7 mouse cellular contexts compared by ENCODE assay signal in the genomic region with DNA sequence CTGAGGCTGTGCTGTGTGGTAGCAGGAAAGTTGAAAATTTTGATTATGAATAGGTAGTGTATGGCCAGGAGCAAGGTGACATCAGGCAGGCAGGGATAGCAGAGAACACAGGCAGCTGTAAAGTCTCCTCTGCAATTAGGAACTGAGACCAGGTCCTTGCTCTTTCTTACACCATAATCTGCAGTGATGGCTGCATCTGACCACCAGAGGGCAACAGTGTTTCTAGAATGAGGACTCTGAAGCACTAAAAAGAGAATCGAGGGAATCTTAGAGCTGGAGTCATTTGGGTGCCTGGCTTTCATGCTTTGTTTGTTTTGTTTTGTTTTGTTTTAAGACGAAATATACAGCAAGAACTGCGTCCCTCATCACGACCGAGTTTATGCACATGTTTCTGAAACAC. TPM values are rescaled to one million over a fixed set of nuclear protein-coding genes. Genes with fewer than 3 reads are reported as not detected.
A peak's percentile ranks its signal among the peaks of the same experiment; 100 is the strongest.
DNase-seq lines count a peak whose midpoint lies in the region; ATAC-seq and TF ChIP-seq lines count a peak whose summit lies in the region.

No protein-coding gene starts in this region.

- peaks cover 24% of the 10 kb centered on the region; the same call in 1 of the 2 replicates for H3K27me3 ChIP-seq in forebrain, embryonic 15.5 days
- peaks cover 18% of the 10 kb centered on the region for H3K27me3 ChIP-seq in hindbrain, embryonic 16.5 days (replicated peaks; ENCODE audit: control insufficient read depth, insufficient read depth, low read length)
- H3K27me3 ChIP-seq in midbrain, embryonic 13.5 days, result peaks cover 42% of the 10 kb centered on the region
- H3K27me3 ChIP-seq in small intestine, adult 2 months (ENCODE audit: control insufficient read depth, insufficient read depth, low read length), result peaks cover 15% of the 10 kb centered on the region; the same call in 1 of the 2 replicates

- H3K9ac ChIP-seq in forebrain, embryonic 15.5 days (replicated peaks), result no peak overlapping the region
- no peak overlapping the region for H3K9ac ChIP-seq in hindbrain, embryonic 16.5 days (ENCODE audit: low read depth, low read length)
- no peak overlapping the region for H3K9ac ChIP-seq in midbrain, embryonic 13.5 days (replicated peaks)

- DNase-seq in NIH3T3 (ENCODE audit: low read depth), result peak; percentile 92
- DNase-seq in left cerebral cortex, adult 8-10 months (ENCODE audit: low spot score in 2 of 2), result peak; percentile 51 to 61

- WGBS in forebrain, embryonic 15.5 days, result 5% methylated on average over 5 of the region's 5 CpGs
- WGBS in hindbrain, embryonic 16.5 days, result 4% methylated on average over 5 of the region's 5 CpGs
- 7% methylated on average over 5 of the region's 5 CpGs for WGBS in midbrain, embryonic 13.5 days
- 3% methylated on average over 5 of the region's 5 CpGs for WGBS in small intestine, adult 2 months

- H3K4me2 ChIP-seq in forebrain, embryonic 15.5 days (replicated peaks), result no peak overlapping the region
- H3K4me2 ChIP-seq in hindbrain, embryonic 16.5 days (ENCODE audit: low read length), result no peak overlapping the region
- no peak overlapping the region for H3K4me2 ChIP-seq in midbrain, embryonic 13.5 days (replicated peaks)

- peak; percentile 68 for ATAC-seq in cerebellum, adult (ENCODE audit: insufficient number of reproducible peaks, low FRiP score, low TSS enrichment)
- ATAC-seq in forebrain, embryonic 15.5 days (replicated peaks), result peak; percentile 77
- peak; percentile 85 for ATAC-seq in hindbrain, embryonic 16.5 days
- peak; percentile 60 for ATAC-seq in midbrain, embryonic 13.5 days

- TF ChIP-seq POLR2A in small intestine, adult 2 months (IDR thresholded peaks at IDR 0.05; ENCODE audit: low read depth, low read length), result no peak

- H3K9me3 ChIP-seq in forebrain, embryonic 15.5 days, result no peaks in the 10 kb centered on the region
- H3K9me3 ChIP-seq in hindbrain, embryonic 16.5 days (ENCODE audit: control insufficient read depth, low read length), result no peaks in the 10 kb centered on the region
- no peaks in the 10 kb centered on the region for H3K9me3 ChIP-seq in midbrain, embryonic 13.5 days

- peaks cover 11% of the 10 kb centered on the region for H3K4me1 ChIP-seq in forebrain, embryonic 15.5 days
- H3K4me1 ChIP-seq in hindbrain, embryonic 16.5 days (ENCODE audit: control insufficient read depth, insufficient read depth, low read depth, low read length), result peaks cover 6% of the 10 kb centered on the region; the same call in 1 of the 2 replicates
- peaks cover 10% of the 10 kb centered on the region; the same call in 1 of the 2 replicates for H3K4me1 ChIP-seq in midbrain, embryonic 13.5 days (replicated peaks)
- no peaks in the 10 kb centered on the region for H3K4me1 ChIP-seq in small intestine, adult 2 months (ENCODE audit: control insufficient read depth, insufficient read depth, insufficient read length, low read length)

- H3K4me3 ChIP-seq in forebrain, embryonic 15.5 days, result no peak overlapping the region
- no peak overlapping the region for H3K4me3 ChIP-seq in hindbrain, embryonic 16.5 days (ENCODE audit: low read length)
- H3K4me3 ChIP-seq in midbrain, embryonic 13.5 days (replicated peaks), result no peak overlapping the region
- no peak overlapping the region for H3K4me3 ChIP-seq in small intestine, adult 2 months (ENCODE audit: low read depth, low read length)

- H3K36me3 ChIP-seq in forebrain, embryonic 15.5 days, result no peaks in the 10 kb centered on the region
- H3K36me3 ChIP-seq in hindbrain, embryonic 16.5 days (ENCODE audit: control insufficient read depth, insufficient read depth, low read length), result no peaks in the 10 kb centered on the region
- no peaks in the 10 kb centered on the region for H3K36me3 ChIP-seq in midbrain, embryonic 13.5 days
- no peaks in the 10 kb centered on the region for H3K36me3 ChIP-seq in small intestine, adult 2 months (ENCODE audit: control insufficient read depth, insufficient read depth, low read length)

- no peak overlapping the region for H3K27ac ChIP-seq in forebrain, embryonic 15.5 days (replicated peaks)
- H3K27ac ChIP-seq in hindbrain, embryonic 16.5 days (ENCODE audit: low read depth, low read length), result no peak overlapping the region
- no peak overlapping the region for H3K27ac ChIP-seq in midbrain, embryonic 13.5 days
- no peak overlapping the region for H3K27ac ChIP-seq in small intestine, adult 2 months (ENCODE audit: insufficient read depth, low read depth, low read length)

- peak; percentile 21; the same call in 1 of the 2 replicates for TF ChIP-seq CTCF in small intestine, adult 2 months (IDR thresholded peaks at IDR 0.05; ENCODE audit: extremely low read depth, insufficient read length, insufficient replicate concordance, low read depth, low read length)

RNA-seq across cellular contexts. Expression of a gene that starts 2.5 kb away (rescaled TPM):
- polyA plus RNA-seq in forebrain, embryonic 15.5 days (2015; fragmentation: Nextera tagmentation; extraction: Ambion mirVana), result 0.69 and 0.88 TPM in 2 replicates
- polyA plus RNA-seq in hindbrain, embryonic 16.5 days (2015; fragmentation: Nextera tagmentation; extraction: Ambion mirVana), result 2.4 and 2.7 TPM in 2 replicates
- total RNA-seq in left cerebral cortex, adult 8-10 months (2022), result 1 to 10 TPM; 1.6 to 2.3 (median 2.0) TPM
- polyA plus RNA-seq in midbrain, embryonic 13.5 days (2015; fragmentation: Nextera tagmentation; extraction: Ambion mirVana), result 0.94 and 1.4 TPM in 2 replicates
- 1.9 and 3.9 TPM in 2 replicates for polyA plus RNA-seq in small intestine, adult 2 months (2012; rRNA removed)

RNA-seq across cellular contexts. Expression of a gene that starts 49.1 kb away (rescaled TPM):
- polyA plus RNA-seq in forebrain, embryonic 15.5 days (2015; fragmentation: Nextera tagmentation; extraction: Ambion mirVana), result 57.5 and 64.1 TPM in 2 replicates
- 189 and 198 TPM in 2 replicates for polyA plus RNA-seq in hindbrain, embryonic 16.5 days (2015; fragmentation: Nextera tagmentation; extraction: Ambion mirVana)
- 10 to 100 TPM; 35.1 to 45.9 (median 40.3) TPM for total RNA-seq in left cerebral cortex, adult 8-10 months (2022)
- 159 and 186 TPM in 2 replicates for polyA plus RNA-seq in midbrain, embryonic 13.5 days (2015; fragmentation: Nextera tagmentation; extraction: Ambion mirVana)
- polyA plus RNA-seq in small intestine, adult 2 months (2012; rRNA removed), result 15.8 and 55.5 TPM in 2 replicates
